Mouse (Mus musculus): ENCODE data around the gene Pigm.

The Pigm gene

DNA sequence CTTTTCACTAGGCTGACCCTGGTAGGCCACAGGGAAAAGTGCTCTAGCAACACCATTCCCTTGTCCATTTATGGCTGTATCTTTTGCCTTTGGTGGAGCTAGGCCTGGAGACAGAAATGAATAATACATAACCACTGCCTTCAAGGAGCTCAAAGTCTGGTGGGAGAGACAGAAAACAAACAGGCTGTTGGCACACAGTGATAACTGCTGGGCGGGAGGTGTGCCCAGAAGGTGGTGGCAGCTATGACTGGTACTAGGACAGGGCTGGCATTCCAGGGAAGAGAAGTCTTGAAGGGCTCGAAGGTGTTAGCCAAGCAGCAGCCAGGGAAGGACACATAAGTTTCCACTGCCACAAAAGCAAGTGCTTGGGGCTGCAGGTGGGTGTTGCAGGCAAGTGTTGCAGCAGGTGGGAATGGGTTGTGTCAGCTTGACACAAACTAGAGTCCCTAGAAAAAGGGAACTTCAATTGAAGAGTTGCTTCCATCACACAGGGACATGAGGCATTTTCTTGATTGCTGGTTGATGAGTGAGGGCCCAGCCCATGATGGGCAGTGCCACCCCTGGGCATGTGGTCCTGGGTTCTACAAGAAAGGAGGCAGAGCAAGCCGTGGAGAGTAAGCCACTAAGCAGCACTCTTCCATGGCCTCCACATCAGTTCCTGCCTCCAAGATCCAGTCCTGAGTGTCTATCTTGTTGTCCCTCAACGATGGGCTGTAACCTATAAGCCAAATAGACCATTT is 37.3 kb downstream of the Pigm start:
- DNase-seq (ENCODE audit: low spot score in 2 of 2), result no peak

DNA sequence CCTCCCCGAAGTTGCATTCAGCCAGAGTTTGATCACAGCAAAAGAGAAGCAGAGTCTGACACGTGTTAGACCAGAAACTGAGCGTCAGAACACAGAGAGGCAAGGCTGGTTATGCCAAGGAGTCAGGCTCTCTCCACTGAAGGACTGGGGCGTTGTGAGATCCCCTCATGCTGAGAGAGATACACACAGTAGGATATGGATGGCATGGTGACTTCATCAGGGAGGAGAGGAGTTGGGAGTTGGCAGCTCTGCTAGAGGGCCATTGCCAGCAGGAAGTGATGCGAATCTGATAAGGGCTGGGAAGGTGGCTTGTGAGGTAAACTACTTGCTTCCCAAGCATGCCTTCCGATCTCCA is 37.9 kb downstream of the Pigm start:
- no peak for DNase-seq (ENCODE audit: low spot score in 2 of 2)

DNA sequence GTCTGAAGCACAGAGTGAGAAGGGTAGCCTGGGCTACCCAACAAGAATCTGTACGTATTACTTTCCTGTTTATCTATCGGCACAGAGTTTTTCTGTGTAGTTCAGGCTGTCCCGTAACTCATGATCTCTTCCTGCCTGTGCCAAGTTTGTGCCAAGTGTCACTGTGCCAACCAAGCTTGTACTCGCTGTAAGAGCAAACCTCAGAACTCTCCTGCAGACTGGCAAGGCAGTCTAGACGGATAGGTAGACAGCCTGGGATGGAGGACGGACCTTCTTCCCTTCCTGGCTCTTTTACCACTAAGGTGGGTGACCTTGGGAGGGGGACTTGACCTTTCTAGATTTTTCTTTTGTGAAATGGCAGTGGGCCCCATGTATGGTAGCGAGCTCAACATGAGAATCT is 38.7 kb downstream of the Pigm start:
- no peak for DNase-seq (ENCODE audit: low spot score in 2 of 2)

DNA sequence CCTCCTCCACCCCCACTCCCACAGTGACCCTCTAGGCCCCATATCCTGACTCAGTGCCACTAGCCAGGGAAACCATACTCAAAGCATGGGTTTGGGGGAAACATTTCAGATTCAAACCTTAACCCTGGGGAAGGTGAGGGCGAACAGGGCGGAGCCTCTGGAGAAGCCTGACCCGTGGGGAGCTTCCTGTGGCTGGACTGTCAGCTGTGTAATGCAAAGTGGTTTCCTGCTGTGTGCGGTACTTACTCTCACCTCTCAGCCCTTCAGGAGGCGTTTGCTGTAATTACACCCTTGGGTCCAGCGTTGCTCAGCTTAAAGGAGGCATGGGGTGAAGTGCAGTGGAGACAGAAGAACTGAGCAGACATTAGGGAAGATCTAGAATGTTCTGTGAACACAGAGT is 41.8 kb downstream of the Pigm start:
- no peak for DNase-seq (ENCODE audit: low spot score in 2 of 2)

DNA sequence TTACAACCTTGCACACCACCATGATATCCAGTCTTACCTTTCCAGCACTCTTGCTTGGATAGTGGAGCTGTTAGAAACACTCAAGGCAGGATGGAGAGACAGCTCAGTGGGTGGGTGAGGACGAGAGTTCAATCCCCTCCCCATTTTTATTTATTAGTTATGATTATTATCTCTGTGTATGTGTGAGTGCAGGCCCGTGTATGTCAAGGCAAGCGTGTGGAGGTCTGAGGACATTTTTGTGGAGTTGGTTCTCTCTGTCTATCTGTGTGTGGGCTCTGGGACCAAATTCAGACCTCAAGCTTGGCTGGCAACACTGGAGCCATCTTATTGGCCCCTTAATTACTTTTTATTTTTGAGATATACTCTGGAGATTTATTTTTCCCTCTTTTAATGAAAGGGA is 42.3 kb downstream of the Pigm start:
- no peak for DNase-seq (ENCODE audit: low spot score in 2 of 2)

DNA sequence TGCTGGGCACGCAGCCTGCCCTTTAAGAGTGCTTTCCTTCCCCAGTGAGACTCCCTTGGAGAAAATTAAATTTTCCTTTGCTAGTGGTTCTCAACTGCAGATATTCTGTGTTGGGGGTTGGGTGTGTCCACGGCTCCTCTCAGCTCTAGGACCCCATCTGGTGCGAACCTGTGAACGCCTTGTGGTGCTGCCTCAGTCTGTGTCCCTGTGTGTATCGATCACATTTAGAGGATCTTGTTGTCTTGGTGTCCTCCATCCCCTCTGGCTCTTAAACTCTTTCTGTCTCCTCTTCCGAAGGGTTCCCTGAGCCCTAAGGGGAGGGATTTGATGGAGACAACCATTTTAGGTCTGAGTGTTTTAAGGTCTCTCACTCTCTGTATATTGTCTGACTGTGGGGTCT is 43.8 kb downstream of the Pigm start:
- DNase-seq (ENCODE audit: low spot score in 2 of 2), result no peak

DNA sequence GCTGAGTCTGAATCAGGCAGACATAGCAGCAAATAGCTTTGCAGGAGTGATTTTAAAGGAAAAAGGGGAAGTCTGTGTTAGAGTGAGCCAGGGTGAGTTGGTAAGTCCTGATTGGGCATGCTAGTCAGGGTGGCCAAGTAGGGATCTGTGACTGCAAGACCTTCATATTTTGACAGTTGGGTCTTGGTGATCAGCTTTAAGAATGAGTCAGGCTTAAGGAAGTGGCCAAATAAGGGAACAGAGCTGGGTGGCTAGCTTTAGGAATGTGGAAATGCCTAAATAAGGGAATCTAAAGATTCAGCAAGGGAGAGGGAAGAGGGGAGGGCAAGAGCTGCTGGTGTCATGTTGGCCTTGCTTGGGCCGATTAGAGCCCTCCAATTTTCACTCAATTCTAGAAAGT is 47.0 kb downstream of the Pigm start:
- no peak for DNase-seq (ENCODE audit: low spot score in 2 of 2)

DNA sequence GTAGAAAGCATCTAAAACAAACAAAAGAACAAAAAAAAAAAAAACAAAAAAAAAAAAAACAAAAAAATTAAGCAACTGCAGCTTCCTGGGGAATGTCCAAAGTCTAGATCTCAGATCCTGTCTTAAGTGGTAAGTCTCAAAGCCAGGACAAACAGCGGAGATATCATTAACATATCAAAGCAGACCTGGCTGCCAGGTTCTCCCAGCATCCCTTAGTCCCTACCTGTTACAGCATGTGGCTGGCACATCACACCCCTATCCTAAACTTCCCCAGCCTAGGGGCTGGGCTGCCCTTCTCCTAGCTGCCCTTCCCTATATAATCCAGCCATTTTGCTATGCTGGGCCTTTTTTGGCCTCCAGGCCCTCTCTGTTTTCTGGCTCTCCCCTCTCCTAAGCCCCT is 50.1 kb downstream of the Pigm start:
- DNase-seq (ENCODE audit: low spot score in 2 of 2), result no peak

DNA sequence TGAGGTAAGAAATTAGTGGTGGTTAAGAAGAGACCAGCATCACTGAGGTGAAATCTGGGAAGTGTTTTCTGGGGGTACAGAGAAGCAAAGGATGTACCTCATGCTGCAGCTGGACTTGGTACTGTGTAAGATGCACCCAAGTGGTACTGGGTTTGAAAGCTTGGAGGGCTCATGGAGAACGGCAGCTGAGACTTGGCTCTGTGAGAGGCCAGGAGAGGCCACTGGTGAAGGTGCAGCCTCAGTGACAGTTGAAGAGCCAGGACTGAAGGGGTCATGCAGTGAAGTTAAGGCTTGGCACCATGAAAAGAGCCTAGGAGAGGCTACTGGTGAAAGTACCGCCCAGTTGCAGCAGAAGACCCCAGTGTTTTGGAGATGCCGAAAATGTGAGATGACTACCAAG is 51.5 kb downstream of the Pigm start:
- DNase-seq (ENCODE audit: low spot score in 2 of 2), result no peak

DNA sequence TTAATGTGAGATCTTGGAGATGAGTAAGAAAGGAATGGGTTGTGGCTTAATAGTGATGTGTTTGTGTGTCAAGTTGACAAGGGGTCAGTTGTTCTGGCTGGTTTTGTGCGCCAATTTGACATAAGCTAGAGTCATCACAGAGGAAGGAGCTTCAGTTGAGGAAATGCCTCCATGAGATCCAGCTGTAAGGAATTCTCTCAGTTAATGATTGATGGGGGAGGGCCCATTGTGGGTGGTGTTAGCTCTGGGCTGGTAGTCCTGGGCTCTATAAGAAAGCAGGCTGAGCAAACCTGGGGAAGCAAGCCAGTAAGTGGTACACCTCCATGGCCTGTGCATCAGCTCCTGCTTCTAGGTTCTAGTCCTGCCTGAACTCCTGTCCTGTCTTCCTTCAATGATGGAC is 52.3 kb downstream of the Pigm start:
- no peak for DNase-seq (ENCODE audit: low spot score in 2 of 2)

DNA sequence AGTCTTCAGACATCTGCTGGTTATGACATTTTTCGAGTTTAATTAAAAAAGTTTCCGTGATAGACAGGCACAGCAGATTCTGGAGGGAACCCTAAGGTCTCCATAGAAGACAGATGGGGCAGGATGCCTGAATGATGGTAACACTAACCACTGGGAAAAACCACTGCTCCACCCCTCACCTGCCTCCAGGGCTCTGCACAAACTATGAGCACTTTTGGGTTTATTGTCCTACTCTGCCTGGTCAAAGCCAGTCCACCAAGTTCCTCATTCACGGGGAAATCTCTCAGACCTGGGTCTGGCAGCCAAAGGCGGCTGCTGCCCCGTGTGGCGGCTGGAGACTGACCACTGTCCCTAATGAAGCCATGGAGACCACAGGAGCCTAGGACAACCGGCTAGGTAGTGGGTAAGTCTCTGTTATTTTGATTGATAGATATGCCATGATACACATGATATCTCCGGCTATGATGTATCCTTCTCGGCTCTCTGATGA is 54.4 kb downstream of the Pigm start:
- DNase-seq (ENCODE audit: low spot score in 2 of 2), result no peak

DNA sequence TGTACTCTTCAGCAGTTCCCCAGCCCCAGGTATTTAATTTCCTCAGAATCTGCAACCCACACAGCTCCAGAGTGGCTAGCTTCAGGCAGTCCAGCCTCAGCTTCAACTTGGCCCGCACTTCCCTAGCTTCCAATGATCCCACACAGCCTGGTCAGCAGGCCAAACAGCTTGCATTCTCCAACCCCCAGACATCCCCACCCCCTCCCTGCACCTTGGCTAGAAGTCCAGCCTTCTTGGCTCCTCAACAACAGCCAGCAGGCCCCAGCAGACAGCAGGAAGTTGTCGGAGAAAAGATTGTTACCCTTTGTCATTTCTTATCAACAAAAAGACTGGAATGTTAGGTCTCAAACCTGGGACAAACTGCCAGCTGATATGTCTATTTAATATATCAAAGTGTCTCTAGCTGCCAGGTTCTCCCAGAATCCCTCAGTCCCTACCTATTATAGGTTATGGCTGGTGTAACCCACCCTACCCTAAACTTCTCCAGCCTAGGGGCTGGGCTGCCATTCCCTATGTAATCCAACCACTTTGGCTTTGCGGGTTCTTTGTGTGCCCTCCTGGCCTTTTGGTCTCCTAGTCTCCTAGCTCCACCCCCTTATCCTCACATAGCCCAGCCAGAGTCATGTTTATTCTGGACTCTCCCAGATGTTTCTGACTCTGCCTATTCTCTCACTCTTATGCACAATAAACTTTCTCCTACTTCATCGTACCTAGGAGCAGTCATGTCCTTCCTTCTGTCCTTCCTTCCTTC is 55.7 kb downstream of the Pigm start:
- no peak for DNase-seq (ENCODE audit: low spot score in 2 of 2)

DNA sequence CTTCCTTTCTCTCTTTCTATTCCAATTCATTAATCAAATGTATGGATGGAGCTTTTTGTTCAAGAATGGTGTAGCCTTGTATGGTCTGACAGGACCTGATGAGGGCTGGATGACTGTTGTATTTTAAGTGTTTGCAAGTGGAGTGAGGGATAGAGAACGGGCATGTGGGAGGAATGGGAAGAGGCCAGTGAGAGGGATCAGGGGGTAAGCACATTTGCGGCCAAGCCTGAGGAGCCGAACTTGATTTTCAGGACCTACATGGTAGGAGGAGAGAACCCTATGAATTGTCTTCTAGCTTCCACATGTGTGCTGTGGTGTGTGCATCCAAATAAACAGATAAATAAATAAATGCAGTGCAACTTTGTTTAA is 56.2 kb downstream of the Pigm start:
- no peak for DNase-seq (ENCODE audit: low spot score in 2 of 2)

DNA sequence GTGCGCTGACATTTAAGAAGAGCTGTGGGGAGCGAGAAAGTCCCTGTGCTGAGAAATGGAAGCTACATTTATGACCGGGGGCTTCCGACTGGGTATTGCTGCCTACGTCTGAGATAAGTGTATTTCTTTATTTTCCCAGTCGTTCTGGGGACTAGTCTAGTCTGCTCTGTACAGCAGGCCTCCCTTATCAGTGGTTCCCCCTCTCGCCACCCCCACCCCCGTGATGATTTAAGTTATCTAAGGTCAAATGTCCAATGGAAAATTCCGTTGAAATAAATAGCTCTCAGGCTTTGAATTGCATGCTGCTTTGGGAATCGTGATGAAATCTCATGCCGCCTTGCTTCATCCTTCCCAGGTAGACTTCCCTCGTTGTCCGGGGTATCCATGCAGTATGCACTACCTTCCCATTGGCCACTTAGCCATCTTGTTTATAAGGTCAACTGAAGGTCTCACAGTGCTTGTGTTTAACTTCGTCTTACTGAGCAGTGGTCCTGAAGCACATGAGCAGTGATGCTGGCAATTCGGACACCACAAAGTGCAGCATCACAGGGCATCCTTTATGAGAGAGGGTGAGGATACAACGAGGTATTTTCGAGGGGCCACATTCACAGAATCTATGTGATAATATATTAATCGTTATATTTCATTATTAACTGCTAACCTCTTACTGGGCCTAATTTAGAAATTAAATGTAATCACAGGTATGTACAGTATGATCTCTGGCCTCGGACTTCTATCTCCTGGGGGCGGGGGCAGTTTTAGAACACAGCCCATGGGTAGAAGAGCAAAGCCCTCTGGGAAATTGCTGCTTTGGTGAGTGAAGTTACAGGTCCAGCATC is 56.9 kb downstream of the Pigm start:
- DNase-seq (ENCODE audit: low spot score in 2 of 2), result no peak
